Mouse (Mus musculus) CH12.LX (cell line): ENCODE data around the gene Traf3.
A peak's percentile ranks its signal among the peaks of the same experiment; 100 is the strongest.

Source experiments
- EP300 ChIP-seq: IDR thresholded peaks from 2 replicates; pipeline ENCODE4 v1.6.1; 2011; ENCODE audit warnings: low read length, improper control_type of control experiment
- ETS1 ChIP-seq: conservative IDR thresholded peaks from 2 replicates; pipeline ENCODE4 v1.6.1; 2012; ENCODE audit warnings: low read depth, mild to moderate bottlenecking, inconsistent platforms, low read length, improper control_type of control experiment, moderate library complexity
- MXI1 ChIP-seq: IDR thresholded peaks from 2 replicates; pipeline ENCODE4 v1.6.1; 2011; ENCODE audit warnings: mild to moderate bottlenecking, low read depth, low read length, improper control_type of control experiment
- POLR2A ChIP-seq: IDR thresholded peaks from 2 replicates; pipeline ENCODE4 v1.6.1; 2011; ENCODE audit warnings: low read depth, mild to moderate bottlenecking, improper control_type of control experiment, low read length
- ZKSCAN1 ChIP-seq: IDR thresholded peaks from 2 replicates; pipeline ENCODE4 v1.6.1; 2012; ENCODE audit warnings: low read depth, inconsistent platforms, low read length, improper control_type of control experiment, borderline replicate concordance

DNA sequence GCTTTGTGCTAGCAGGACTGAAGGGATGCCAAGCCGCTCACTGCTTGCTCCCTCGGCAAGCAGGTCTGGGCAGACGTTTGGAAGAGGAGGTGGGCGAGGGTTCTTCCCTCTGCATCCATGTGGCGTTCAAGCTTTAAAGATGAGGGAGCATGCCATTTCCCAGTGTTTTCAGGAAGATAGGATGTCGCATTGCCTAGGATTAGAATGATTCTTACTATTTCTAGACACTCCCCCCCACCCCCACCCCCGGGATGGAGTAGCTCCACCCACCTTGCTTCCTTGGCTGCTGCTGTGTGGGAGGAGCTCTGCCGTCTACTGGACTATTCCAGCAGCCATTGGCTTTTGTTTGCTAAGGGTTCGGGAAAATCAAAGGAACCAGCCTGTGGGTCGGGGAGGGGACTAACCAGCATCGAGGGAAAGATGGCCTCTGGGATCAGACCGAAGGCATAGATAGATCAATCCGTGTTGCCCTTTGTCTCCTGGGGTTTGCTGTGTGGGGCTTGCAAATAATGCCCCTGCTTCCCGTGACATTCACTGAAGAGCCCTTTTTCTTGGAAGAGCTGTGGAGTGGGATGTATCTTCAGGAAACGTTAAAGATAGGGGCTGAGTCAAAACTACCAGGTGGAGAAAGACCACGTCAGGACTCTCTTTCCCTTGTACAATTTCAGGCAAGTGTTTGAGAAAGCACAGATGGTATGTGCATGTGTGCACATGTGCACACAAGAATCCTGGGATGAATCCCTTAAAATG is 3.7 kb upstream of the Traf3 start:
- TF ChIP-seq ZKSCAN1 (no peak), EP300 (no peak), MXI1 (peak; percentile 43), POLR2A (peak; percentile 46), ETS1 (no peak)
